Mouse (Mus musculus) MEL-GATA-1-ER (cell line): ENCODE measurements around the gene Phkg1.

Source experiments
- DNase-seq: peaks from one replicate; pipeline ENCODE4 v3.0.0-alpha.2; 2012; ENCODE audit warnings: low read depth; ENCODE audit errors: extremely low read depth

Gene Phkg1

DNA sequence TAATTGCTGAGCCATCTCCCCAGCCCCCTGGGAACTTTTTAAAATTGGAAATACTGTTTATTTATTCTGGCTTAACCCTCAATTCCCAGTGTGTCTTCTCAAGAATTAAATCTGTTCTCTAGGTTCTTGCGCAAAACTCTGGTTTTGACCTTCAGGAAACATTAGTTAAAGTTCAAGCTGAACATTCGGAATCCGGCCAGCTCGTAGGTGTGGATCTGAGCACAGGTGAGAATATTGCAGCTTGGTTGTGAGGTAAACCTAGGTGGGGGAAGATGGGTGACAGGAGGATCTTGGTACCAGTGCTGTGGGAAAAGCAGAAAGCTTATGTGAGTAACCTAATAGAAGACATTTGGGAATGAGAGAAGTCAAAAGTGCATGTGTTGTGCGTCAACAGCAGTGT lies 53.5 kb downstream of the Phkg1 start:
- DNase-seq = no peak
